Mouse (Mus musculus) testis, postnatal 14 days (tissue): ENCODE measurements around the gene Ptprt.
"Not testable (repeated sequence)": the region's sequence is repeated elsewhere in the genome, so short reads cannot be mapped to it uniquely, and the experiment has no call there.

ENCODE experiments used
- DNase-seq: peaks from one replicate; pipeline ENCODE4 v3.0.0; 2021; ENCODE audit warnings: low spot score

Ptprt gene

DNA sequence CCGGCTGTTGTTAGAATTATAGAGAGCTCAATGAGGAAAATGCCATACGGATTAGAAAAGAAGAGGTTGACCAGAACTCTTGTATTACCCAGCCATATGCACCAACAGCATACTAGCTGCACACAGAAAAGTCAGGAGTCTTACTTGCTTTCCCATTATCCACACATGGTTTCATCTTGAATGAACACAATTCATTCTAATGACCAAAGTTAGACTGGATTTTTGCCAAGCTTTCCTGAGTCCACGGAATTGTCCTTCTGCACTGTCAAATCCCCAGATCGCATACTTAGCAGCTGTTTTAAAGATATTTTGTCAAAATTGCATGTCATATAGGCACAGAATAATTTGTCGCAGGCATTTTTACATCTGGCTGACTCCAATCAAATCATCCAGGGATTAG is 463.6 kb downstream of the Ptprt start:
- no peak for DNase-seq

DNA sequence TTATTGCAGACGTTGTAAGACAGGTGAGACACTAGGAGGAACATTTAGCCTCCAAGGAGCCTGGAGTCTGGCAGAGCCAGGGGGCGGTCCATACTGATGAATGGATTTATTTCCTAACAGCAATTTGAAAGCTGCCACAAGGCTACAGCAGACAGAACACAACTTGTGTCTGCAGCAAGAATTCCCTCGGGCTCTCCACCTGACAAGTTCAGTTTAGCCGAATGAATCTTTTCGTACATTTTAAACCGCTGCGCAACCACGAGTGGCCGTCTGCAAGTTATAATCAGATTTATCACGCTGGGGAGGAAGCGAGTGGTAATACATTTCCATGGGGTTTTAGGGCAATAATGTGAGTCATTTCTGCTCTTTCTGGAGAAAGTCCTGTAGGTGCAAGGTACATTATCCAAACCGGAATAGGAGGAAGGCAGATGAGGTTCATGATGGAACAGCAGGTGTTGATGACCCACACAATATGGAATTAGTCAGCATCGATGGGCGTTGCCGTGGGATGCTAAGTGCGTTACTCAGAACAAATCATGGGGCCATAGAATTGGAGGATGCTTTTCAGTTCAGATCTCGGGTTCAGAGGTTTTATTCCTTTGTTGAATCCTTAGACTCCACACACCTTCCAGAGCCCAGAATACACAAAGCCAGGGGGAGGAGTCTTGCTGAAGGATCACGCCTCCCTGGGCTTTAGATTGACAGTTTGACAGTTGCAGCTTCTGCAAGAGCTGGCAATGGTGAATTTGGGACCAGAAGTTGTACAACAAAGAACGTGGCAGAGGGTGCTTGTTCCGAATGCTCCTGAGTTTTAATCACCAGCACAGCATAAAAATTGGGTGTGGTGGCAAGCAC is 478.1 kb downstream of the Ptprt start:
- no peak for DNase-seq

DNA sequence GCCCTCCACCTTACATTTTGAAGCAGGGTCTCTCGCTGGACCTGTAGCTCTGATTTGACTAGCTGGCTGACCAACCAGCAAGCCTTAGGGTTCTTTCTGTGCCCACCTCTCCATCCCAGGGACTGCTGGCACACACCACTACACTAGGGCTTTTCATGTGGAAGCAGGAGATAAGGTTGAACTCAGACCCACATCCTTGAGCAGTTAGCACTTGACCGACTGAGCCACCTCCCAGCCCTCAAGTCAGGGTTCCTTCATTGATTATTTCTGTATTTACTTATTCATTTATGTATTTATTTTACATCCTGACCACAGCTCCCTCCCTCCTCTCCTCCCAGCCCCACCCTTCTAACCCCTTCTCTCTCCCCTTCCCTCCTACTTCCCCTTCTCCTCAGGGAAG is 479.1 kb downstream of the Ptprt start:
- no peak for DNase-seq

DNA sequence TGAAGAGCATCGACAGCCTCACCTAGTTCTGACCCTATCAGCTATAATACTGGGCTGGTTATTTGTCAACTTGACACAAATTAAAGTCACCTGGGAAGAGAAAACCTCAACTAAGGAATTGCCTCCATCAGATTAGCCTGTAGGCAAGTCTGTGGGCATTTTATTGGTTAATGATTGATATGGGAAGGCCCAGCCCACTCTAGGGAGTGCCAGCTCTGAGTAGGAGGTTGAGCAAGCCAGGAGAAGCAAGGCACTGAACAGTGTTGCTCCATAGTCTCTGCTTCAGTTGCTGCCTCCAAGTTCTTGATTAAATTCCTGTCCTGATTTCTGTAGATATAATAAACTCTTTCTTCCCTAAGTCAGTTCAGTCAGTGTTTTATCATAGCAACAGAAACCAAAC is 488.4 kb downstream of the Ptprt start:
- no peak for DNase-seq

DNA sequence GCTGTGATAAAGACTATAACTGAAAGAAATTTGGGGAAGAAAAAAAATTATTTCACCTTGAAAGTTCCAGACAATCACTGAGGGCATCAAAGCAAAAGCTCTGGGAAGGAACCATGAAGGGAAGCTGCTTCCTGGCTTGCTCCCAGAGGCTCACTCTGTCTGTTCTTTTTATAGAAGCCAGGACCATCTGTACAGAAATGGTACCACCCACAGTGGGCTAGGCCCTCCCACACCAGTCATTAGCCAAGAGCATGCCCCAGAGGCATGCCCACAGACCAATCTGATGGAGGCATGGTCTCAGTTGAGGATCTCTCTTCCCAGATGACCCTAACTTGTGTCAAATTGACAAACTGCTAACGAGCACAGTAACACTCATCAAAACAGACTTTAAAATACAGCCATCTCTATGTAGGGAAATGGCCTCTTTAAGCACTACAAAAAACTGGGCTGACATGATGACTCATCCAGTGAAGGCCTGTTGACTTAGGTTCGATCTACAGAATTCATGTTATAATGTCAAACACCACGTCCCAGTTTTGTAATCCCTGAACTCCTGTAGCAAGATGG is 519.0 kb downstream of the Ptprt start:
- no peak for DNase-seq

DNA sequence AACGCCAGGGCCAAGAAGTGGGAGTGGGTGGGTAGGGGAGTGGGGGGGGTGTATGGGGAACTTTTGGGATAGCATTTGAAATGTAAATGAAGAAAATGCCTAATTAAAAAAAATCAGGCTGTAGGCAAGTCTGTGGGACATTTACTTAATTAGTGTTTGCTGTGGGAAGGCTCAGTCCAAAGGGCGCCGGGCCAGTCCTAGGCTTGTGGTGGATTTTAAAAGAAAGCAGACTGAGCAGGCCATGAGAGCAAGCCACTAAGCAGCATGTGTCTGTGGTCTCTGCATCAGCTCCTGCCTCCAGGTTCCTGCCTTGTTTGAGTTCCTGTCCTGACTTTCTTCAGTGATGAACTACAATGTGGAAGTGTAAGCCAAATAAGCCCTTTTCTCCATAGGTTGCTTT is 524.8 kb downstream of the Ptprt start:
- not testable (repeated sequence) for DNase-seq

DNA sequence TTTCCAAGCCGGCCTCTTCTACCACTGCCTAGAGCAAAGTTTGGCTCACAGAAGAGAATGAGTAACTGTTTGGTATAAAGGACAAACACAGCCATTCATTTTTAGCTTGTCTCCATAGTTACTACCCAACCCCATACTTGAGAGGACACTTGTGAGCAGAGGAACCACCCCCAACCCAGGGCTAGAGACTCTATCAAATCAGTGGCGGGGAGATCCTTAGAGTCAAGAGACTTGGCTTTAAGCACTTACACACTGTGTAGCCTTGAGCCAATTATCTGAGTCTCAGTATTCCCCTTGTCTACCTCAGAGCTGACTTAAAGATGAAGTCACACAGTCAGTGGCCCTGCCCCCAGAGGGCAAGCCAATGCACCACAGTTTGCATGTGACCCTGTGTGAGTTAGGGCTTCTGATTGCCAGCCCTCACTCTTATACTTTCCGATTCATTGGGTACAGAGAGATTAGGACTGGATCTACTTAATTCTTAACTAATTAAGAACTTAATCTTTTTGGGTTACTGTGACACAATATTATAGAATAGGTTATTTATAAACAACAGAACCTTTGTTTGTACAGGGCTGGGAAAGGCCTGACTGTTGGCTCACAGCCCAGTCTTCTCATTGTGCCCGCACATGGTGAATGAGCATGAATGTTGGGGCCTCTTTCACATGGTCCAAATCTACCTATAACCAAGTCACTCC is 529.2 kb downstream of the Ptprt start:
- no peak for DNase-seq

DNA sequence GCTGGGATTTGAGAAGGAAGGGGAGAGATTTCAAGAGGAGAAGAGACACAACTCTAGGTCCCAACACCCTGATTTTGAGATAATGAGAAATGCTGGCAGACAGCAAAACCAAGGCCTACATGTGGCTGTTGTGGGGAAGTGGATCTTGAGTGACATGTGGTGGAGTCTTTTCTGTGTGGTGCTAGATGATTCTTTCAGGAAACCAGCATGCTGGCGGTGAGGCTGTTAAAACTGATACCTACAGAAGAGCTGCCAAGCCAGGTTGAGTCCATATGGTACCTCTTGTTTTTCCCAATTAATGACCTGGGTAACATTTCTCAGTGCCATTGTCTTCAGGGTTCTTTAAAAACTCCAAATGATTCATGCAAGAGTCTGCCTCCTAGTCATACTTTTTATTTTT is 531.1 kb downstream of the Ptprt start:
- DNase-seq, result no peak

DNA sequence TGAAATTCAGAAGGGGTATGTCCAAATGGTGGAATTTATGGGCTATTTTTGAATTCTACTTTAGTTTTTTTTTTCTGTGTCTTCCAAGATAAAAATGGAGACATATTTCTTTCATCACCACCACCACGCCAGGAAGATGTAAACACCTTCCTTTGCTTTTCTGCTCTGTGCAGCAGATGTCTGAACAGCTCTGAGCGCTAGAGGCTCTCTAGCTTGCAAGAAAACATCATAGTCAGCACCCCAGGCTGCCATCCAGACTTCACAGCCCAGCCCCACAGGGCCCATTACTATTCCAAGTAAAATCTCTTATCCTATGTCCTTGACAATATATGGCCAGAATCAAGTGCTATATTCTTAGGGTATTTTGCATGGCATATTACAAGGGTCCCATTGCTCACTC is 542.9 kb downstream of the Ptprt start:
- no peak for DNase-seq

DNA sequence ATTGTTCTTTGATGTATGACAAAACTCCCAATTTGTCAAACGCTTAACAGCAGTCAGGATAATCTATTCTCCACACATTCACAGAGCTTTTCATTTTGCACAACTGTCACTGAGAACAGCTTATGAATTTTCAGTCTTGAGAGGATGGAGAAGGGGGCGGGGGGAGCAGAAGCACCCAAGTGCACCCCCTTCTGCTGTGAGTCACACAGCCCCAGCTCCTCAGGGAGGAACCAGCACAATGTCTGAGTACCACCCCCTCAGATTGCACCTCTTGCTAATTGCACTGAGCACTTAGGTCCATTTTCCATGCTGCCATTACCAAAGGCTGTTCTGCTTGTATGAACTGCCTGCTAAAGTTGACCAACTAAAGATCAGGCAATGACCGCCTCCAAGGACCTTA is 578.6 kb downstream of the Ptprt start:
- DNase-seq, result no peak

DNA sequence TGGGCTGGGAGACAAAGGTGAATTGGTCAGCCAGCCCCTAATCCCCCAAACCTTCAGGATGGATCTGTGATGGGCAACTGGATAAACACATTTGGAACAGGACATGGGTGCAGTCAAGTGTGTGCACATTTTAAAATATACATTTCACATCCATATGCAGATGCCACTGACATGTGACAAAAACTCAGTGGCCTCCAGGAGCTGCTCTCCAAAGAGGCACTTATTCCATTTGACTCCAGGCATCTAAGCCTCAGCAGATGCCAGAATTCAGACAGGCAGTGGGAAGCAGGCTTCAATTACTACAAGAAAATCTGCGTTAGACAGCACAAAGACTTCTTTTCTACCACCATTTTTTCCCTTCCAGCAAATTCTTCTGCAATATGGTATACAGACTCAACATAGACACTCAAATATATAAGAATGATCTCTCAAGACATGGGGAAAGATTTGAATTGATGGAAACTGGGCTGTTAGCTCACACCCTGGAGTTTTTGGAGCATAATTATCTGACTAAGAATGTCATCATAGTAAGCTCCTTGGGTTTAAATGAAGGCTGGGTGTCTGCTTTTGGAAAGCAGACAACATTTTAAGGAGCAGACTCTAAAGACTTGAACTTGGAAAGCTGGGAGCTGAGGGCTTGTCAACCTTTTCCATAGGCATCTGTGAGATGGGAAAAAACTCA is 580.1 kb downstream of the Ptprt start:
- no peak for DNase-seq

DNA sequence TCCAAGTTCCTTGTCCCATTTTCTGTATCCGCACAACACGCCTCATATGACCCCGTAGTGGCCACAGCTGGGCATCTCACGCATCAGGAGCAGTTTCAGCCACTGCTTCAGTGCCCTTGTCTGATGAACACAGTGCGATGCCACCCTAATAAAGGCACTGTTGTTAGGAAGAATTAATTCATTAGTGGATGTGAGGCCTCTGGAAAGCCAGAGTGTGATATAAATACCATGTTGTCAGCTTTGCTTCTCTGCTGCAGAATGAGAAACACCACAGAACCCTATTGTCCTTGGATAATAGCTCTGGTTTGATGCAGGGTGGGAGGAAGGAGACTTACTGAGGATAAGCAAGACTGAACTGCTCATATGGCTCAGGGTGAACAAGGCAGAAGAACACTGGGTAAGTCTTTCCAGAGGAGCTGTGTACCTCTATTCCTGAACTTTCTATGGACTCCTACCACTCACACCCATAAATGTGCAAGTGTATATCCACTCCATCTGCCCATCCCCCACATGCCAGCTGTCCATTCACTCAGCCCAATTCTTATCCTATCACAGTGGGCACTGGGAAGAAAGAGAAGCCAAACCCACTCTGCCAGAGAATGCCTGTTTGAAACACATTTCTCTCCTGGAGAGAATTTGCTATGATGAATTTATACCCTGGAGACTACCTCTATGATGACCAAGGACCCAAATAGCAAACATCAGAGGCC is 582.2 kb downstream of the Ptprt start:
- DNase-seq, result no peak

DNA sequence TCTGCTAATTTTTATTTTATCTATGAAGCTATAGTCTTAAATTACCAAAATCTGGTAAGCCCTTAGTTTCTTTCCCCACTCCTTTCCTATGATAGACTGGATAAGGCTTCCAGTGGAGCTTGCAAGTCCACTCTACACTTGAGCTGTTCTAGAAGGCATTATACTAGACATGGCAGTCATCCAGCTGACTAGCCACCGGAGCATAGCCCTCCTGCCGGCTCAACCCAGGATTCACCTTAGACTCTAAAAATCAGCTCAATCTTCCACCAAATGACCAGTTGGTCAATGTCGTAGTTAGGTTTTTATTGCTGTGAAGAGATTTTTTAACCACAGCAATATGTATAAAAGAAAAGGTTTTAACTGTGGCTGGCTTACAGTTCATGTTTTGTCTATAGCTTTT is 608.1 kb downstream of the Ptprt start:
- no peak for DNase-seq

DNA sequence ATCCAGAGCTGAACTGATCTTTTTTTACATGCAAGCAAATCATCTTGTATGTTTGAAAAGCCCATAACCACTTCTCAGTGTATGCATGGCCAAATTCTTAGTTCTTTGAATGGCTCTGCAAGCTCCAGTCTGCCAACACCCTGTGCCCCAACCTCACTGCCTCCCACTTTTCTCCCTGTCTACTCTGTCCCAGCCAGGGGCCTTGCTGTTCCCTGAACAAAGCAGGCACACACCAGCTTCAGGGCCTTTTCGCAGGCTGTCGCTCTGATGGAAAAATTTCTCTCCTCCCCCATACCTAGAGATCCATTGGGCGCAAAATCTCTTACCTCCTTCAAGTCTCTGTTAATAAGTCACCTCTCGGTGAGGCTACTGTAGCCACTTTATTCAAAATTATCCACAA is 610.7 kb downstream of the Ptprt start:
- no peak for DNase-seq

DNA sequence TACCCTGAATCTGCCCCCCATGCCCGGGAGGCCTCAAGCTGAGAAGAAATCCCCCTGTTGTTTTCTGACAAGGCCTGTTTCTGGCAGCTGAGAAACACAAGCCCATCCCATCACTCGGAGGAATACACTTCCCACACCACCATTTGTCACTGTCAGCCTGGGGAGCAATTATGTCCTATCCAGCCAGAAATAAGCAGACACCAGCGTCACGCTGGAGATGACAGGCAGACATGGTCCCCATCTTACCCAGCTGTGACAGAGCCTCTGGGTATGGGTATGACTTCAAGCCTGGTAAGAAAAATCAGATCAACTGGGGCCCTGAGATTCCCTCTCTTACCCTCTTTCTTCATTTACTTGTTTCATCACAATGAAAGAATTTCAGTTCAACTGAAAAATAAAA is 625.3 kb downstream of the Ptprt start:
- DNase-seq, result no peak

DNA sequence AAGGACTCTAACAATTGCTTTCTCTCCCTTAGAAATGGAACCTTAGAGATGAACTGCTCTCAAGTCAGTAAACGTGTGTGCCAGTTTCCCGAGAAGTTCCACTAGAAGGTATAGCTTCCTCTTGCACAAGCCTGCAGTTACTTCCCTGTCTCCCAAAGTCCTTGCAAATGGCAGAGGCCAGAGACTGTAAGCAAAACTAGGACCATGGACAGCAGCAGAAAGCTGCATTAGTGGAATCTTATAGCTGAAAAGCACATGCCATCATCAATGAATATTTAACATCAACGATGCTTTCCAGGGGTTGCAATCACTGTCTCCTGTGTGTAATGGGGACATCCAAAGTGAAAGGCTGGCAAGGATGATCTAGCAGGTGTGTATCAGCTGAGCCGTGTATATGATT is 629.3 kb downstream of the Ptprt start:
- no peak for DNase-seq

DNA sequence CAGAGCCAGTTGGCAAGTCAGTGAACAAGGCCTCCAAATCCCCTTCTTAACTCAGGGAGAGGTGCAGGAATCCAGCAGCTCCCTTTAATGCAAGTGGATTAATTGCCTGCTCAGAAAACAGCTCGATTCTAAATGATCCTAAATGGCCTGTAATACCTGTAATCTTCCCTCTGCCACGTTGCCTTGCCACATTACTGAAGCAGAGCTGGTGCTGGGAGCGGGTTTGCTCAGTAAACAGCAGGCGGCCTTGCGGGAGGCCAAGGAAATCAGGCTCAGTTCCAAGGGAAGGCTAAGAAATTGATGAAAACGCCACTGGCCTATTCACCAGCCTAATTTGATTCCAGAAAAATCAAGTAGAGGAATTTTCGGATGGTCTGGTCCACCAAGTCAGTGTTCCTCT is 659.9 kb downstream of the Ptprt start:
- no peak for DNase-seq

DNA sequence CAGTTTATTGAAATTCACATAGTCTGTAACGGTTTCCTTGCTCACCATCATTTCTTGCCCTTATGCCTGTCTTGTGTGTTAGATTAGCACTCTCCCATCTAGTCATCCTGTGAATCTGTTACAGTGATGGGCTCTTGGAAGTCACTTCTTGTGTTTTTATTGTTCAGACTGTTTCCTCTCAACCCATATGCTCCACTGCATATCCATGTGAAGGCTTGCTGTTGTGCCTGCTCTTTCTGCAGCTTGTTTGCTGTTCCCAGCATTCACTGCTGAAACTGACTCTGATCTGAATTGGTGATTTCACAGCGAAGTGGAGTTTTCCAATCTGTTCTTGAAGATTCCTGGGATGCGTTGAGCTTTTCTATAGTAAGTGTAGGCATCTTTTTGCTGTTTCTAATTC is 678.6 kb downstream of the Ptprt start:
- no peak for DNase-seq

DNA sequence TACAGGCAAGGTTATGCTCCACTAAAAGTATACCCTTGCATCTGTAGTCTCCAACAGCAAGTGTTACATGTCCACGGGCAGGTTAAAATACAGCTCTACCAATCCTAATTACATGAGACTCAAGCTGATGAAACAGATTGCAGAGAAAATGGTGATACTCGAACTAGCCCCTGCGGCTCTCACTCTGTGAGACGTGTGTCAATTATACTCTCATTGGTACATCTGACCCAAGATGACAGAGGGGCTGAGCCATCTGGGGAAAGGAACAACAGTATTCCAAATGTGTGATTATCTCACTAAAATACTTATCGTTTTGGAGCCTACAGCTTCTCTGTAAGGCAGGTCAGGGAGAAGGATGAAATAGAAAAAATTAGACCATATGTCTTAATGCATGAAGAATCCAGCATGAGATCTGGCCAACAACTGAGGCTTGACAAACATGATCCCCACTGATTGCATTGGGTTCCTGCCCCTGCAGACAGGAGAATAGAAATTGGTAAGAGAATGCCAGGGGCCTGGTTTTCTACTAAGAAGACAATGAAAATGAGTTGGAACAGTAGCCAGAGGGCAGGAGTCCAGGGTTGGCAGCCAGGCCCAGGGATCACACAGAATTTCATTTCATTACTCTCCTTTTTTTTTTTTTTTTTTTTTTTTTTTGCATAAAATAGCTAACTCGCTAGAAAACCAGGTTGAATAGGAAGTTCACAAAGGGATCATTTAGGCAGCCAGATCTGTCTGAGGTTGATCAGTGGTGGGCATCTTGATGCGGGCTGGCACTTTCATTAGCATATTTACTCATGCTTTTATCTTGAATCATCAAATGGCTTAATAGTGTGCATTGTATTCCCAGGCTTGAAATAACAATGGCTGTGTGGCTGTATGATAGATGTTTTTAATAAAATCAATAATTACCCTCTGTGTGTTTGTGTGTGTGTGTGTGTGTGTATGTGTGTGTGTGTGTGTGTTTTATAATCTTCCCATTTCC is 699.5 kb downstream of the Ptprt start:
- no peak for DNase-seq

DNA sequence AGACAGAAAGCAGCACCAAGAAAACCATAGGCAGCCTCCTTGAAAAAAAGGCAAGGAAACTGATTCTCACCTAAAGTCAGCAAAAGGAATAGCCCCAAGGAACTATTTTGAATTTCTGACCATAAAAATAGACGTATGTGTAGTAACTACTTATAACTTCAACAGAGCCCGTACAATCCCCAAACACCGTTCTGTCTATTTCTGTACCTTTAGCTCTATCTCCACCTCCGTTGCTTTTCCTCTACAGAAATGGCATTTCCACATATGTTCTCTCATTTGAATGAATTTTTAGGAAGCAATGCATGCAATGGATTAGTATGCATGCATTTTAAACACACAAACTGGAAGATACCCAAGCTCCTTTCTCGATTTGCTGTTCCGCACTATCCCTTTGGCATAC is 715.5 kb downstream of the Ptprt start:
- no peak for DNase-seq

DNA sequence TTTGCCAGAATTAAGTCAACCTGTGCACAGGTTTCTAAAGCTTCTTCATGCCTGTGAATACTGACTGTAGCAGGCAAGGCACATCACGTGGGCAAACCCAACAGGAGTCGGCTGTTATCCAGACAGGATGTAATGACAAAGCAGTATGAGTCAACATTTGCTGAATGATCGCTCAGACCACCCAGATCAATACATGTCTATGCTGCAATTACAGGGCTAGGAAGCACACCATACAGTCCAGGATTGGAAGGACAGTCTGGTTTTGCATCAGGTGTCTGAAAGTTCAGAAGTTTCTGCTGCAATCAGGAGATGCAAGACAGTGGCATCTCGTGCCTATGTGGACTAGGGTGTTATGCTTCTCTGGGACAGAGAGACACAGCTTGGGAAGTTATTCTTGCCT is 716.3 kb downstream of the Ptprt start:
- DNase-seq, result no peak
